Mouse (Mus musculus): ENCODE results near the gene Olfr199. TPM values are rescaled to one million over a fixed set of nuclear protein-coding genes. Genes with fewer than 3 reads are reported as not detected.
"Not testable (repeated sequence)": the region's sequence is repeated elsewhere in the genome, so short reads cannot be mapped to it uniquely, and the experiment has no call there.

The Olfr199 gene
- polyA plus RNA-seq (2015; fragmentation: Nextera tagmentation; extraction: Ambion mirVana): not detected in 2 replicates

DNA sequence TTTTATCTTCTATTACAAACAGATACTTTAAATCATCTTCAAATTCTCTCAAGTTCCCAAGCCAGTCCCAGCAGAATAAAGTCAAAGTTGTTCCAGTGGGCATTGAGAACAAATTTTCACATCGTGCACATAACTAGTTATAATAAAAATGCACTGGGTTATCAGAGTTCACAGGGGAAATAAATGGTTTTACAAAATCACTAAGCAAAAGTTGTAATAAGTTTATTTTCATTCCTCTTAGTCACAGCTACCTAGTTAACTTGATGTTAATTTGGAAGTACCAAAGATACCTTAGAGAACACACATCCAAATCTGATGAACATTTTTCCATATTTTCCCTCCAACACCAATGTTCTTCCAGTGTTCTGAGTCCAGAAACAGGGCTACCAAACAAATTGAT, at the start of gene Olfr199:
Gene Olfr199, minus strand, starts transcription at position 101 of the 400 bp plus-strand sequence.
- 82% methylated on average over 1 of the region's 1 CpGs for WGBS
- not testable (repeated sequence) for H3K4me1 ChIP-seq (replicated peaks); H3K27me3 ChIP-seq; ATAC-seq; H3K27ac ChIP-seq; H3K9me3 ChIP-seq; H3K9ac ChIP-seq (replicated peaks); H3K4me2 ChIP-seq (replicated peaks); H3K36me3 ChIP-seq; H3K4me3 ChIP-seq (replicated peaks)

DNA sequence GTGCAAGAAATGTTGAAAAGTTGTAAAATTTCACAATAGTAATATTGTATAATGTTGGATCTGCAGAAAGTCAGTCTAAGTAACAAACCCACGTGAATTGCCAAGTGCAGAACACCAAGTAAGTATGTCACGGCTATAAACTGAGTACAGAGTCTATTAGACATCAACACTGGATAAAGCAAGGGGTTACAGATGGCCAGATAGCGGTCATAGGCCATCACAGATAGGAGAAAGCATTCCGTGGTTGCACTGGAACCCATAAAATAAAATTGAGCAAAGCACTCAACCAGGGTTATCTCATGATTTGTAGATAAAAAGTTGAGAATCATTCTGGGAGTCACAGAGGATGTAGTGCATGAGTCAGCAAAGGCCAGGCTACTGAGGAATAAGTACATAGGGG, 49.5 kb upstream of the Olfr199 start:
- ATAC-seq; H3K36me3 ChIP-seq; H3K9ac ChIP-seq (replicated peaks); H3K4me1 ChIP-seq (replicated peaks); H3K4me3 ChIP-seq (replicated peaks); H3K9me3 ChIP-seq; H3K27ac ChIP-seq; H3K4me2 ChIP-seq (replicated peaks); H3K27me3 ChIP-seq: not testable (repeated sequence)
- WGBS: 82% methylated on average over 4 of the region's 4 CpGs

DNA sequence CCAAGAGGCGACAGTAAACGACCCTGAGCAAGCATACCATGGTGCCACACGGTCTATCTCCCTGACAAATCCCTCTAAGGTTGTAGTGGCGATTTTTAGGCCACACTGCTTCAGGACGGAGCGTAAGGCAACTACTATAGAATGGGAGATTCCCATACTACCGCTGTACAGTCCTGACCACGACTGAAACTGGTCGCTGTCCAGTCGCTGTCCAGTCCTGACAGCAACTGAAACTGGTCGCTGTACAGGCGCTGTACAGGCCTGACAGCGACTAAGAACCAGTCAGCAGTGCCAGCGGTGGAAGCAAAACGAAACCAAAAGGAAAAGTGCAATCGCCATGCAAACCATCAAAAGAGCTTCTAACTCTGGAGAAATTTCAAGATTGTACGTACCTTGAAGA, 30.1 kb upstream of the Olfr199 start:
- no peak overlapping the region for H3K4me3 ChIP-seq (replicated peaks)
- H3K9ac ChIP-seq (replicated peaks): no peak overlapping the region
- H3K9me3 ChIP-seq: no peaks in the 10 kb centered on the region
- no peak overlapping the region for H3K27ac ChIP-seq
- no peak for ATAC-seq
- WGBS: 90% methylated on average over 17 of the region's 17 CpGs
- H3K36me3 ChIP-seq: no peaks in the 10 kb centered on the region
- no peak overlapping the region for H3K4me2 ChIP-seq (replicated peaks)
- H3K4me1 ChIP-seq (replicated peaks): no peaks in the 10 kb centered on the region
- H3K27me3 ChIP-seq: no peaks in the 10 kb centered on the region

DNA sequence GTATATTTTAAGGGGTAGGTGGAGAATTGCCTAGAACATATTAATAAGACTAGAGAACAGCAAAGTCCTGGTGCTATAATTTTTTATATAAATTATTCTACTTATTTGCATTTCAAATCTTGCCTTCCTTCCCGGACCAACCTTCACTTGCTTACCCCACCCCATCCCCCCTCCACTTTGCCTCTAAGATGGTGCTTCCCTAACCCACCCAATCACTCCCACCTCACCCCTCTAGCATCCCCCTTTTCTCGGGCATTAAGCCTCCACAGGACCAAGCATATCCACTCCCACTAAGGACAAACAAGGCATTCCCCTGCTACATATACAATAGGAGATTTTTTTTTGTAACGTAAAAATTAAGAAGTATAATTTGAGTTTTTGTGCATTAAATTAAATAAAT, 1.7 kb downstream of the Olfr199 start:
- 81% methylated on average over 3 of the region's 3 CpGs for WGBS
- ATAC-seq; H3K4me2 ChIP-seq (replicated peaks); H3K4me3 ChIP-seq (replicated peaks); H3K9ac ChIP-seq (replicated peaks); H3K27me3 ChIP-seq; H3K36me3 ChIP-seq; H3K4me1 ChIP-seq (replicated peaks); H3K27ac ChIP-seq; H3K9me3 ChIP-seq: not testable (repeated sequence)

DNA sequence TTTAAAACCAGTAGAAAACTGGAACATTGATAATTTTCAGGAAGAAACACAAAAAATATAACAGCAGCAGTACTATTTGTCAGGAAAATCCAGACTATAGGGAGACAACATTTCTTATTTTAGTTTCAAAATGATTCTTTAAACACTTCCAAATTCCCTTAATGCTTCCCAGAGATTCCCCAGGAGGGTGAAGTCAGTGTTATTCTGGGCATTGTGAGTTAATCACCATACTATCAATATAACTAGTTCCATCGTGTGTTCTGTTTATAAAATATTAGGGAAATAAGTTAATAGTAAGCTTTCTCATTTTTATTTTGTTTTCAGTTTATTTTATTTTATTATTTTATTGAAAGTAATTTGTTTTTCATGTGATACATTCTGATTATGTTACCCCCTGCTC, 16.1 kb downstream of the Olfr199 start, which contains the start of gene Olfr198:
Gene Olfr198, minus strand, starts transcription at position 101 of the 400 bp plus-strand sequence.
- not testable (repeated sequence) for ATAC-seq; H3K4me2 ChIP-seq (replicated peaks); H3K4me3 ChIP-seq (replicated peaks); H3K4me1 ChIP-seq (replicated peaks); H3K9ac ChIP-seq (replicated peaks); H3K27me3 ChIP-seq; H3K36me3 ChIP-seq; H3K9me3 ChIP-seq; H3K27ac ChIP-seq
- 70% methylated on average over 1 of the region's 1 CpGs for WGBS

DNA sequence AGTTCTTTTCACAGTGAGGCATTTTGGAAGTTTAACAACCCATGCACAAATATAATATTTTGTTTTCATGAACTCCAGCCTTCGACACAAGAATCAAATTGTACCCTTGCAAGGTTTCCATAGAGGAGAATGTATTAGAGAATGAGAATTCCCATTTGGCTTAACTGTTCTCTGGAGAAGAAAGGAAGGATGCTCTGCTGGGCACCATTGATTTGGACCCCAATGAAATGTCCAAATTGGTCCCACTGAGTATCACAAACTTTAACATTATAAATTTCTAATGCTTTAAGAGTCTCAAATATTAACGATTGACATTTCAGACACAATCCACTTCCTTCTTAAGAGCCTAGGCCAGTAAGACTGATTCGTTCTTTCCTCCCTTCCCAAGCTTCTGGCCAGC, 49.2 kb downstream of the Olfr199 start, which contains the start of gene Olfr196:
Gene Olfr196, minus strand, starts transcription at position 101 of the 400 bp plus-strand sequence.
- no peak for ATAC-seq
- no peaks in the 10 kb centered on the region for H3K4me1 ChIP-seq (replicated peaks)
- H3K27ac ChIP-seq: no peak within 1 kb of the TSS
- WGBS: 75% methylated on average over 3 of the region's 3 CpGs
- no peak within 1 kb of the TSS for H3K4me3 ChIP-seq (replicated peaks)
- H3K9ac ChIP-seq (replicated peaks): no peak within 1 kb of the TSS
- H3K36me3 ChIP-seq: no peaks in the 10 kb centered on the region
- H3K4me2 ChIP-seq (replicated peaks): no peak within 1 kb of the TSS
- H3K9me3 ChIP-seq: no peaks in the 10 kb centered on the region
- no peaks in the 10 kb centered on the region for H3K27me3 ChIP-seq

Other genes starting within 250 kb of the Olfr199 start
- not detected in 2 replicates for gene Olfr183, start 224.4 kb downstream of the Olfr199 start, polyA plus RNA-seq (2015; fragmentation: Nextera tagmentation; extraction: Ambion mirVana)
- gene Olfr186, start 189.5 kb downstream of the Olfr199 start, polyA plus RNA-seq (2015; fragmentation: Nextera tagmentation; extraction: Ambion mirVana): not detected in 2 replicates
- not detected in 2 replicates for gene Olfr187, start 180.0 kb downstream of the Olfr199 start, polyA plus RNA-seq (2015; fragmentation: Nextera tagmentation; extraction: Ambion mirVana)
- gene Olfr190, start 141.8 kb downstream of the Olfr199 start, polyA plus RNA-seq (2015; fragmentation: Nextera tagmentation; extraction: Ambion mirVana): not detected in 2 replicates
- gene Olfr191, start 129.9 kb downstream of the Olfr199 start, polyA plus RNA-seq (2015; fragmentation: Nextera tagmentation; extraction: Ambion mirVana): not detected in 2 replicates
- not detected in 2 replicates for gene Olfr193, start 107.9 kb downstream of the Olfr199 start, polyA plus RNA-seq (2015; fragmentation: Nextera tagmentation; extraction: Ambion mirVana)
- gene Olfr194, start 98.7 kb downstream of the Olfr199 start, polyA plus RNA-seq (2015; fragmentation: Nextera tagmentation; extraction: Ambion mirVana): not detected in 2 replicates
- not detected in 2 replicates for gene Olfr195, start 72.7 kb downstream of the Olfr199 start, polyA plus RNA-seq (2015; fragmentation: Nextera tagmentation; extraction: Ambion mirVana)
- gene Olfr196, start 49.3 kb downstream of the Olfr199 start, polyA plus RNA-seq (2015; fragmentation: Nextera tagmentation; extraction: Ambion mirVana): not detected in 2 replicates
- not detected in 2 replicates for gene Olfr198, start 16.2 kb downstream of the Olfr199 start, polyA plus RNA-seq (2015; fragmentation: Nextera tagmentation; extraction: Ambion mirVana)
- gene Olfr201, start 52.9 kb upstream of the Olfr199 start, polyA plus RNA-seq (2015; fragmentation: Nextera tagmentation; extraction: Ambion mirVana): not detected in 2 replicates
- gene Olfr202, start 67.0 kb upstream of the Olfr199 start, polyA plus RNA-seq (2015; fragmentation: Nextera tagmentation; extraction: Ambion mirVana): not detected in 2 replicates
- not detected in 2 replicates for gene Olfr203, start 79.1 kb upstream of the Olfr199 start, polyA plus RNA-seq (2015; fragmentation: Nextera tagmentation; extraction: Ambion mirVana)
- not detected in 2 replicates for gene Olfr204, start 98.5 kb upstream of the Olfr199 start, polyA plus RNA-seq (2015; fragmentation: Nextera tagmentation; extraction: Ambion mirVana)
- gene Olfr205, start 111.4 kb upstream of the Olfr199 start, polyA plus RNA-seq (2015; fragmentation: Nextera tagmentation; extraction: Ambion mirVana): not detected in 2 replicates
- not detected in 2 replicates for gene Olfr206, start 129.5 kb upstream of the Olfr199 start, polyA plus RNA-seq (2015; fragmentation: Nextera tagmentation; extraction: Ambion mirVana)
- gene Olfr209, start 144.2 kb upstream of the Olfr199 start, polyA plus RNA-seq (2015; fragmentation: Nextera tagmentation; extraction: Ambion mirVana): not detected in 2 replicates
- gene Gabrr3, start 187.6 kb upstream of the Olfr199 start, polyA plus RNA-seq (2015; fragmentation: Nextera tagmentation; extraction: Ambion mirVana): 0.12 and 0.30 TPM in 2 replicates